Mouse (Mus musculus) fibroblast of lung, adult 2 months (primary cell): Measurements from ENCODE around the gene Sohlh1.
"Not testable (repeated sequence)": the region's sequence is repeated elsewhere in the genome, so short reads cannot be mapped to it uniquely, and the experiment has no call there.

ENCODE experiments used
- DNase-seq: peaks from one replicate; pipeline ENCODE4 v3.0.0-alpha.2; 2011; ENCODE audit warnings: low read depth

Gene Sohlh1

DNA sequence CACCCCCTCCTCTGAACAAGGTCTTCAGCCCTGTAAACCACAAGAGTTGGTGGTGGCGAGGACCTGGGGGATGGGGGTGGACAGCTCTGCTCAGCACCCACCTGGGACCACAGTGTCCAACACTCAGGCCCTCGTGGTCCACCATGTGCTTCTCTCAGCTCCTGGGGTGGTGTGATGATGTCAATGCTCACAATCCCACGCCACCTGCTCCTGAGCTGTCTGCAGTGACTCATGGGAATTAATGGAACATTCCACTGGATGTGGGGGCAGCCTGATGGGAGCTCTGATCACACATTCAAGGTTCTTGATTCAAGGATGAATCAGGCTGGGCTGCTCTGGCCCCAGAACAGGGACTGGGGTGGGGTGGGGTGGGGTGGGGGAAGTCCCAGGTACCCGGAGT is 4.9 kb downstream of the Sohlh1 start:
- no peak for DNase-seq

- DNase-seq = peak; percentile 24
Observed at GRCm38 (mm10) chr2:25836291-25836690, 10.8 kb downstream of the Sohlh1 start.

DNA sequence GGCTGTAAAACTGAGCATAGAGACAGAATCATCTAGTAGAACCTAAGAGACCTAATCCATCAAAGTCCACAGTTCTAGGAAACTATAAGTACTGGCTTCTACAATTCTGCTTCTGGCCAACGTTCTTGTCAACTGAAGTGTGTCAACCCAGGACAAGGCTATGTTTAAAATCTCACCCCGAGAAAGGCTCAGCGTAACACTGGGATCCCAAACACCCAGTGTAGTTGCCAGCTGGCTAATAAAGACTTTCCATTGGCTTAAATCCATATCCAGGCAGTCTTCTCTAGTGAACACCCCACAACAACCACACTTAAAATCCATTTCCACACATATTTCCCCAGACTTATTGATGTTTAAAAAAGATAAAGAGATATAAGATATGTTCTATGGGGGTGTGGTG is 16.3 kb downstream of the Sohlh1 start:
- DNase-seq = no peak

- no peak for DNase-seq
Observed at GRCm38 (mm10) chr2:25828344-25828947, 18.6 kb downstream of the Sohlh1 start.

GRCm38 (mm10) chr2:25824751-25825150 is 22.3 kb downstream of the Sohlh1 start:
- no peak for DNase-seq

- DNase-seq = no peak
Observed at GRCm38 (mm10) chr2:25822806-25823205, 24.2 kb downstream of the Sohlh1 start, which contains the start of gene Lcn9. Gene Lcn9, plus strand, starts transcription at chr2:25823153.

DNA sequence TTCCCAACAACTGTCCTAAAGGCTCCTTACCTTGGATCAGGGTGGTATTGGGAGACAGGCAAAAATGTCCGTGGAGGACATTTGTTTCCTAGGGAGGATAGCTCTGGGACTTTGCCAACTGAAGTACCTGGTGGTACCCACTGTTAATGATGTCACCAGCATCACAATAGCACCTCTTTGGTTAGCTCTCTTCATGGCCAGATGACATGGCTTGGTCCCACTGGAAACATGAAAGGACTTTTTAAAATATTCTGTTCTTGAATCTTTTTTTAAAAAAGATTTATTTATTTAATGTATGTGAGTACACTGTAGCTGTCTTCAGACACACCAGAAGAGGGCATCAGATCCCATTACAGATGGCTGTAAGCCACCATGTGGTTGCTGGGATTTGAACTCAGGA is 31.3 kb downstream of the Sohlh1 start, which contains the start of gene Glt6d1:
Gene Glt6d1 (minus strand): TSS at position 101 of the 400 bp plus-strand sequence.
- not testable (repeated sequence) for DNase-seq

DNA sequence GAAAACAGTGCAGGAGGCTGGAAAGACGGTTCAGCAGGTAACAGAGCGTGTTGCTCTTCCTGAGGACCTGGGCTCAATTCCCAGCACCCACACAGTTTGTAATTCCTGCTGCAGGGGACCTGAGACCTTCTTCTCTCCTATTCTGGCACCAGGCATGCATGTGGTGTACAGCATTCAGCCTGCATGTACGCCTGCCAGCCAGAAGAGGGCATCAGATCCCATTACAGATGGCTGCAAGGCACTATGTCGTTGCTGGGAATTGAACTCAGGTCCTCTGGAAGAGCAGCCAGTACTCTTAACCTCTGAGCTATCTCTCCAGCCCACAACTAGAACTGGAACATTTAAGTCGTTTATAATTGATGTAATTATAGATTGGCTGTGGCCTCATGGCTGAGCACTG is 33.7 kb downstream of the Sohlh1 start:
- no peak for DNase-seq

GRCm38 (mm10) chr2:25811711-25812110 is 35.3 kb downstream of the Sohlh1 start:
- no peak for DNase-seq

DNA sequence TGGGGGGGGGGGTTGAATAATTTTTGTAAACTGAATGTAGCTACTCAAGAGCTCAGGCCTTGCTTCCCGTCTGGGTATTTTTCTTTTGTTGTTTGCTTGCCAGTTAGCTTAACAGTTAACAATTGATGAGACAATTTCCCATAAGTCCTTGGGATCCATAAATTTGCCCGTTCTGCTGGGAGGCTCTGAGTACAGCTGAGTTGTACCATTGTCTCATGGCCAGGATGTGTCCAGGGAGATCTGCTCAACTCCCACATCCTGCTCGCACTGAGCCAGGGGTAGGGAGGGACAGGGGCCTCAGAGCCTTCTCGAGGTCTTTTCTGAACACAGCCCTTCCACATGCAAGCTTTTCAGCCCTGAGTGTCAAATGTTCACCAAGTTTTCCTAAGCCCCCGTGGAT is 49.0 kb downstream of the Sohlh1 start:
- no peak for DNase-seq

DNA sequence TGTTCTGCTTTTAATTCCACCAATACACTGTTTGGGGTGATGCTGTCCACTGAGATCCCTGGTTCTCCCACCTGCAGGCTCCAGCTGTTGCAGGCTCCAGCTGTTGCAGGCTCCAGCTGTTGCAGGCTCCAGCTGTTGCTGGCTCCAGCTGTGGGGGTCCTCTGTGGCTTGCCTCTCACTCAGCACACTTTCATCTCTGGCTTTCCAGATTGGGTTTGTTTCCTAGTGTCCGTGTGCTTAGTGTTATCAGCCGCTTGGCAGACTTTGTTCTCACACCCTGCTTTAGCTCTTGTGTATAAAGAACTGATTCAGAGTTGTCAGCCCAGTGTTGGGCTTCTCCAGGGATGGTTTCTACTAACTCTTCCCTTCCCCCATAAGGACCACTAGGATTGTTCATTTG is 49.4 kb downstream of the Sohlh1 start:
- no peak for DNase-seq
